Mouse (Mus musculus) heart, postnatal 4 days (tissue): ENCODE measurements around the gene Rflnb. TPM values are rescaled to one million over a fixed set of nuclear protein-coding genes. Genes with fewer than 3 reads are reported as not detected.

Experiments
- DNase-seq: peaks from one replicate; pipeline ENCODE4 v3.0.0; 2021
- total RNA-seq, 2 experiments: library from RNA; stranded (reverse); gene quantifications; 2 replicates each; pipeline ENCODE4 v1.2.3; 2021

Rflnb gene
- 10 to 100 TPM; 37.3 to 42.1 TPM for total RNA-seq

- peak; percentile 96 for DNase-seq
Measured at GRCm38 (mm10) chr11:76027139-76028071, at the start of gene Rflnb. Rflnb (minus strand) TSS chr11:76027782.

GRCm38 (mm10) chr11:76077341-76077740 is 49.8 kb upstream of the Rflnb start:
- DNase-seq: no peak

DNA sequence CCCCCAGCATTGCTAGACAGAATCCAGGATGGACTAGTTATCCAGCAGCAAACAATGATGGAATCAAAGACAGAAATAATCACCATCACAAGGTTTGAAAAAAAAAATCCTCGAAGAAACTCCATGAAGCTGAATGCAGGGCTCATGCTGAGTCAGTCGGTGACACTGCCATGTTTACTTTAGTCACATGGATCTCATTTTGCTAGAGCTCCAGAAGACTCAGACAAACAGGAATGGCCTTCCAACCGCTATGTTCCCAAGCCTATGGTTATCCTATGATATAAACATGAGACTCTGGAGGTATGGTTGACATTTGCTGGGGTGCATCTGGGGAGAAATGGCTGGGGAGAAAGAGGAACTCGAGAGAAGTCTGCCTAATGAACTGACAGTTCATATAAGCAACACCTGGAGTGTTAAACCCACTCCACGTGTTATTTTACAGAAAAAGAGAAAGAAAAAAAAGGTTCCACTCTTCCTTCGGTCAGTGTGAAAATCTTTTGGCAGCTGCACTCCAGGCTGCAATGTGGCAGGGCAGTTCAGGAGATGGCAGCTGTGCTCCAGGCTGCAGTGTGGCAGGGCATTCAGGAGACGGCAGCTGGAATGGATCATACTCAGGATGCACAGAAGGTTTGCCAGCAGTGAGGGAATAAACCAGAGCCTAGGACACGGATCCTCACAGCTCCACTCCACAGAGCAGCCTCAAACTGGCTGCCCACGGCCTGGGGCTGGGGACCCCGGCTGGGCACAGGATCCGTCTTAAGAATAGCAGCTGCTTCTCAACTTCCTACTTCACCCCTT is 46.9 kb upstream of the Rflnb start:
- DNase-seq: no peak

- DNase-seq: no peak
Measured at GRCm38 (mm10) chr11:76069816-76070215, 42.2 kb upstream of the Rflnb start.

DNA sequence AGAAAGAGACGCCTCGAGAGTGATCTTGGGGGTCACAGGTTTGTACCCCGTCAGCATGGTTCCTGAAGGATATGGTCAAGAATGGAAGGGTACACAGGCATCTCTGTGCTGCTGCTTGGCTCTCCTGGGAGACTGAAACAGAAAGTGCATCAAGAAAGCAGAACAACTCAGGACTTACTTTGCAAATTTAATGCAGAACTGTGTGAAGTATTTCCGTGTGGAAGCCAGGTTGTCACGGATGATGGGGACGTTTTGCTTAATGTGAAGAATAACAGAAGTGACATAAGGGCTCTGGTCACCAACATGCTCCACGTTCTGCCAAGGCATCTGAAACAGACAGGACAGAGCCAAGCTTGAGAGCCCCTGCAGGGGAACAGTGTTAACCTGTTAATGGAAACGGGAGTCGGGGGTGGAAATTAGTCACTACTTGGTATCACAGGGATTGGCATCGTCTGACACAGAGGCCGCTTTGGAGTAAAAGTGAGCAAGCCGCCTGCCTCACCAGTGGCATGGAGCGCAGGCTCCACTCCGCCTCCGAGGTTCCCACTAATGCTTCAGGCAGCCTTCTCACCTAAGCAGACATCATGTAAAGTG is 39.1 kb upstream of the Rflnb start:
- DNase-seq: no peak

DNA sequence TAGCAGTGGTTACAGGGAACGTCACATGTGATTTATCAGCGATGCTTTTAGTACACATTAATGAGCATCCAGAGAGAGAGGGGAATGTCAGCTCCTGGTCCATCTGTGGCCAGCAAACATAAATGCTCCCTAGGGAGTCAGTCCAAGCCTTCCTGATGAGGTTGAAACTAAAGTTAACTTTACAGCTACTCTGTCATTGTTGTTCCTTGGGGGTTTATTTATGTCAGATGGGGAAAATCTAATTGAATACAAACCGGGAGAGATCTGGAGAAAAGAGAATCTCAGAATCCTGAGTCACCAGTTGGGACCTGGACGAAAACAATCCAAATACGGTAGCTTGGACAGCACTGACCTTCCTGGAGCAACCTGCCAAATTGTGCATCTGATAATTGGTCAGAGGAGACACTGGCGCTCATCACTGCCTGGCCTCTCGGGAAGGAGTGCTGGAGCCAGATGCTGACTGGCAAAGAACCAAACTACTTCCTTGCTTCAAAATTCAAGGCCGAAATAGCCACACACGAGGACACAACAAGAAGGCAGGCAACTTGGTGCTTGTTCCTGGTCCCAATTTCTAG is 38.0 kb upstream of the Rflnb start:
- DNase-seq: no peak

DNA sequence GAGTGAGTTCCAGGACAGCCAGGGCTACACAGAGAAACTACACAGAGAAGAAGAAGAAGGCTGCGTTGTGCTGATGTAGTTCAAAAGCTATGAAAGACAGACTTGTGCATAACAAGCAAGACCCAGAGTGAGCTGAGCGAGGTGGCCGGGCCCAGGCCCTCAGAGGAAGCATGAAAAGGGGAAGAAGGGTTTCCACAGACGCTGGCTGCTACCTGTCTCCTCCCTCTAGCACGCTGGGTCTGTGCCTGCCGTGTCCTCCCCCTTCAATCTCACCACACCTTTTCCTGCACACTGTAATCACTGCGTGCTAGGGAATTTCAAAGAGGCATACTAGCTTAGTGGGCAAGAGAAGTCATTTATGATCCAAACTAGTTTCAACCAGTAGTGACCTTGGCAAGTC is 36.8 kb upstream of the Rflnb start:
- DNase-seq: no peak

- no peak for DNase-seq
Measured at GRCm38 (mm10) chr11:76060906-76061305, 33.3 kb upstream of the Rflnb start.

- DNase-seq: no peak
Measured at GRCm38 (mm10) chr11:76059971-76060370, 32.4 kb upstream of the Rflnb start.

GRCm38 (mm10) chr11:76056487-76056886 is 28.9 kb upstream of the Rflnb start:
- no peak for DNase-seq

- no peak for DNase-seq
Measured at GRCm38 (mm10) chr11:76052496-76052895, 24.9 kb upstream of the Rflnb start.

DNA sequence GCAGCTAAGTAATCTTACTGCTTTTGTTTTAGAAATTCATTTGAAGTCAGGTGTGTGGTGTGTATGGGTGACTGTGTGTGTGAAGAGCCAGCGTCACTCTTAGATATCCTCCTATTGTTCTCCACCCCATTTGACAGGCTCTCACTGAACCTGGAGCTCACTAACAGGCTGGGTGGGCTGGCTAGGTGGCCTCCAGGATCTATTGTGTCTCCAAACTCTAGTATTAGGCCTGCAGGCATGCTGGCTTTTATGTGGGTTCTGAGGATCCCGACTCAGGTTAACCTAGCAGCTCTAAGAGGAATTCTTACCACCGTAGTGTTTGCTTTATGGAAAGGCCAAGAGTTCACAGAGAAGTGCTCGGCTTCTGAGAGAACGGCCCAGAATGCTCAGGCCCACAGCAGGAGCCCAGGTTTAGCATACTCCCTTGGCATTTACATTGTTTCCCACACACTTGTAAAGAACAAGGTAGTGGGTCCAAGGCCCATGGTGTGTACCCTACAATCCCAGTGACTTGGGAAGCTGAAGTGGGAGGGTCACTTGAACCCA is 23.5 kb upstream of the Rflnb start:
- no peak for DNase-seq

- no peak for DNase-seq
Measured at GRCm38 (mm10) chr11:76050509-76050908, 22.9 kb upstream of the Rflnb start.

DNA sequence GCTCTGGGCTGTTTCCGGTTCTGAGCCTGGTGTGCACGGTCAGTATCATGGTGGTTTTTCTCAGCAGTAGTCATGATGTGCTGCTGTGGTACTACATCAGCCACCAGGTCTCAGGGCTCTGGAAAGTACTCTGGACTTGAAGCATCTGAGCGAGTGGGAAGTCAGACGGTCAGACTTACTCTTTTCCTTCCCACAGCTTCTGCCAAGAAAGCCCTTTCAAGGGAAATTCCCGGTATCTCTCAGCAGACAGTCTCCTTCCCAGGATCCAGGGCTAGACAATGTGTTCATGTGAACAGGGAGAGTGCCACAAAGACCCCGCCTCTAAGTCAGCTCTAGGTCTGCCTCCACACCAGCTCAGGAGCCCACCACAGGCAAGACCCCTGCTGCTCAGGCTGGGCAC is 17.8 kb upstream of the Rflnb start:
- DNase-seq: peak; percentile 22

DNA sequence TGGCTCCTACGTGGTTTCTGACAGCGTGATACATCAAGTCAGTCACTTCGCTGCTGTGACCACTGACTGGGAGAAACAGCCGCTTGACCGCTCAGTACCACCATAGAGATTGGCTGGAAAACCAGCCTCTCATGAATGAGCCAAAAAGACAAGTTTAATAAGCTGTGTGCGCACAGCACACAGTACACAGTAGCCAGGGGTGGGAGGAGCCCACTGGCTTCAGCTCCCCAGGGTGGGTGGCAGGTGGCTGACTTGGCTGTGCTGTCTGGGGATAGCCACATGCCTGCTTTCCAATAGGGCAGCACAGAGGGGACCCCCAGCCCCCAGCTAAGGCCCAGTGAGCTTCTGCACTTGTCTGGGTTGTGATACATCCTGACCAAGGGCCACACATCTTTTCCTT is 16.9 kb upstream of the Rflnb start:
- DNase-seq: no peak

DNA sequence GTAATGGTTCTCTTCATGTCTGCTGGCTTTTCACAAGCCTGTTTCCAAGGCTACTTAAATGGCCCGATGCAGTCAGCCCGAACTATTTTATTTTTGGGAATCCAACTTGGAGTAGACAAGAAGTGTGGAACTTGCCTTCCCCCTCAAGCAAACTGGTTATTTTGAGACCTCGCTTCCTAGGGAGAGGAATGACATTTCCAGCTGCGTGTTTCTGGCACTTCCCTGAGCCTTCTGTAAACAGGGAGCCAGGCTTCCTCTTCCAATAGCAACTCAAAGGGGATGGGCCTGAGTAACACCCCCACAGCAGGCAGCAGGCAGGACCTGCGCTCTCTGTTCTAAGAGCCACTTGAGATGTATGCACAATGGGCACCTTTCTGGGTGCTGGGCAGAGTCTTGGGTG is 15.3 kb upstream of the Rflnb start:
- peak; percentile 60 for DNase-seq

GRCm38 (mm10) chr11:76042041-76042638 is 14.6 kb upstream of the Rflnb start:
- DNase-seq: peak; percentile 33

GRCm38 (mm10) chr11:76040761-76041376 is 13.3 kb upstream of the Rflnb start:
- DNase-seq: no peak

DNA sequence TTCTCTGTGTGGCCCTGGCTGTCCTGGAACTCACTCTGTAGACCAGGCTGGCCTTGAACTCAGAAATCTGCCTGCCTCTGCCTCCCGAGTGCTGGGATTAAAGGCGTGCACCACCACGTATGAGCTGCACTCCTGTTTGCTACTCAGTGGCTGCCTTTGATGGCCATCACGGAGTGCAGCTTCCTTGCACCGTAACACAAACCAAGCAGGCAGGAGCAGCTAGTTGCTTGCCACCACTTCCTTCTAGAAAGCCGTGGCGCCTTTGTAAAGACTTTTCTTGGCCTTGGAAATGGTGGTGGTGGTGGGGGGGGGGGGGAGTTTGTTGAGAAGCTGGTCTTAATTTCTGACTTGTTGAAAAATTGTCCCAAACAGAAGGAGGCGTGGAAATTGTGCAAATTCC is 12.5 kb upstream of the Rflnb start:
- DNase-seq: no peak

GRCm38 (mm10) chr11:76039271-76040053 is 11.9 kb upstream of the Rflnb start:
- no peak for DNase-seq
